Mouse (Mus musculus) kidney, postnatal 36 days (tissue): ENCODE results near the gene Slc41a2.

Source experiments
- DNase-seq, 2 experiments: peaks; one replicate each; pipeline ENCODE4 v3.0.0; 2021 to 2022; ENCODE audit warnings: mixed read lengths in 2 of 2

Gene Slc41a2

GRCm38 (mm10) chr10:83350689-83351088 is 13.0 kb upstream of the Slc41a2 start:
- peak; percentile 55 to 66 for DNase-seq

- DNase-seq = peak in 1 of 2 experiments; percentile 34
Observed at GRCm38 (mm10) chr10:83347494-83347893, 9.8 kb upstream of the Slc41a2 start.

- DNase-seq = no peak
Observed at GRCm38 (mm10) chr10:83346359-83346736, 8.7 kb upstream of the Slc41a2 start.

GRCm38 (mm10) chr10:83345693-83346358 is 8.1 kb upstream of the Slc41a2 start:
- DNase-seq = no peak

GRCm38 (mm10) chr10:83343828-83344685 is 6.4 kb upstream of the Slc41a2 start:
- no peak for DNase-seq

- DNase-seq = no peak
Observed at GRCm38 (mm10) chr10:83343171-83343570, 5.5 kb upstream of the Slc41a2 start.

GRCm38 (mm10) chr10:83341226-83341625 is 3.5 kb upstream of the Slc41a2 start:
- no peak for DNase-seq

GRCm38 (mm10) chr10:83337971-83338598 is 403 bp upstream of the Slc41a2 start:
- no peak for DNase-seq

GRCm38 (mm10) chr10:83336336-83336735 is 1.3 kb downstream of the Slc41a2 start:
- DNase-seq = no peak

GRCm38 (mm10) chr10:83332581-83332980 is 5.1 kb downstream of the Slc41a2 start:
- no peak for DNase-seq

GRCm38 (mm10) chr10:83331811-83332210 is 5.9 kb downstream of the Slc41a2 start:
- no peak for DNase-seq

- DNase-seq = no peak
Observed at GRCm38 (mm10) chr10:83330336-83330735, 7.3 kb downstream of the Slc41a2 start.

- no peak for DNase-seq
Observed at GRCm38 (mm10) chr10:83328791-83329190, 8.9 kb downstream of the Slc41a2 start.

GRCm38 (mm10) chr10:83326648-83327285 is 10.9 kb downstream of the Slc41a2 start:
- peak; percentile 14 to 73 for DNase-seq

GRCm38 (mm10) chr10:83325903-83326302 is 11.8 kb downstream of the Slc41a2 start:
- no peak for DNase-seq

GRCm38 (mm10) chr10:83324871-83325270 is 12.8 kb downstream of the Slc41a2 start:
- no peak for DNase-seq

GRCm38 (mm10) chr10:83322551-83323100 is 15.1 kb downstream of the Slc41a2 start:
- DNase-seq = no peak

- DNase-seq = no peak
Observed at GRCm38 (mm10) chr10:83321528-83321927, 16.2 kb downstream of the Slc41a2 start.

- DNase-seq = no peak
Observed at GRCm38 (mm10) chr10:83320870-83321269, 16.8 kb downstream of the Slc41a2 start.

- DNase-seq = no peak
Observed at GRCm38 (mm10) chr10:83320396-83320795, 17.3 kb downstream of the Slc41a2 start.

- DNase-seq = no peak
Observed at GRCm38 (mm10) chr10:83313033-83313432, 24.6 kb downstream of the Slc41a2 start.

- no peak for DNase-seq
Observed at GRCm38 (mm10) chr10:83310356-83310755, 27.3 kb downstream of the Slc41a2 start.

GRCm38 (mm10) chr10:83301687-83302086 is 36.0 kb downstream of the Slc41a2 start:
- DNase-seq = peak; percentile 77
